Mouse (Mus musculus) 3T3-L1 (cell line): ENCODE measurements at regions not wholly inside any gene's neighbourhood (a gene's known extent, or its start where the extent isn't known, plus 50 kb on each side); places are given as distances from the start of the nearest gene placed in this dataset.
A peak's percentile ranks its signal among the peaks of the same experiment; 100 is the strongest.

Source experiments
- DNase-seq: peaks from one replicate; pipeline ENCODE4 v3.0.0-alpha.2; 2015; ENCODE audit warnings: low read depth, low spot score

GRCm38 (mm10) chr13:83023972-83024371 lies 479.9 kb upstream of the Mef2c start:
- DNase-seq, result no peak

- DNase-seq, result no peak
These were observed 467.9 kb upstream of the Mef2c start for GRCm38 (mm10) chr13:83035962-83036361.

- DNase-seq, result no peak
These were observed 462.3 kb upstream of the Mef2c start for GRCm38 (mm10) chr13:83041506-83041905.

GRCm38 (mm10) chr13:83045516-83045915 lies 458.3 kb upstream of the Mef2c start:
- DNase-seq, result no peak

- DNase-seq, result no peak
These were observed 457.9 kb upstream of the Mef2c start for GRCm38 (mm10) chr13:83045970-83046369.

- DNase-seq, result peak; percentile 4
These were observed 457.2 kb upstream of the Mef2c start for GRCm38 (mm10) chr13:83046571-83047123.

GRCm38 (mm10) chr13:83055865-83056264 lies 448.0 kb upstream of the Mef2c start:
- DNase-seq, result no peak

- no peak for DNase-seq
These were observed 447.4 kb upstream of the Mef2c start for GRCm38 (mm10) chr13:83056415-83056814.

- no peak for DNase-seq
These were observed 439.1 kb upstream of the Mef2c start for GRCm38 (mm10) chr13:83064727-83065126.

- no peak for DNase-seq
These were observed 438.6 kb upstream of the Mef2c start for GRCm38 (mm10) chr13:83065201-83065600.

GRCm38 (mm10) chr13:83066115-83066753 lies 437.6 kb upstream of the Mef2c start:
- no peak for DNase-seq

GRCm38 (mm10) chr13:83067496-83067895 lies 436.3 kb upstream of the Mef2c start:
- no peak for DNase-seq

GRCm38 (mm10) chr13:83068588-83068987 lies 435.2 kb upstream of the Mef2c start:
- DNase-seq, result no peak

- no peak for DNase-seq
These were observed 434.5 kb upstream of the Mef2c start for GRCm38 (mm10) chr13:83069293-83069692.

- no peak for DNase-seq
These were observed 431.8 kb upstream of the Mef2c start for GRCm38 (mm10) chr13:83072073-83072472.

- no peak for DNase-seq
These were observed 429.4 kb upstream of the Mef2c start for GRCm38 (mm10) chr13:83074219-83074965.

GRCm38 (mm10) chr13:83075320-83075877 lies 428.4 kb upstream of the Mef2c start:
- no peak for DNase-seq

GRCm38 (mm10) chr13:83076611-83077010 lies 427.2 kb upstream of the Mef2c start:
- DNase-seq, result no peak

- DNase-seq, result no peak
These were observed 426.7 kb upstream of the Mef2c start for GRCm38 (mm10) chr13:83077085-83077484.

- DNase-seq, result no peak
These were observed 424.5 kb upstream of the Mef2c start for GRCm38 (mm10) chr13:83079291-83079690.

GRCm38 (mm10) chr13:83084948-83085347 lies 418.9 kb upstream of the Mef2c start:
- no peak for DNase-seq

- no peak for DNase-seq
These were observed 403.9 kb upstream of the Mef2c start for GRCm38 (mm10) chr13:83099908-83100307.

- no peak for DNase-seq
These were observed 393.2 kb upstream of the Mef2c start for GRCm38 (mm10) chr13:83110610-83111009.
